19 mouse cellular contexts compared by ENCODE assay signal in genomic region chr6:103585667-103586066, GRCm38 (mm10).
"Had no signal": no experiment of that assay in that cellular context is flagged by ENCODE, and none has a peak within 500 bp of the region (broad histone marks: within the 10 kb centered on the region; RNA-seq: fewer than 3 reads in every experiment).

No protein-coding gene starts in this region.

- H3K9me3 ChIP-seq: limb, embryonic 10.5 days; limb, embryonic 13.5 days; liver, embryonic 12.5 days; liver, embryonic 15.5 days; lung, embryonic 15.5 days; midbrain, embryonic 10.5 days; midbrain, embryonic 15.5 days; neural tube, embryonic 12.5 days; neural tube, embryonic 15.5 days had no signal

- H3K4me3 ChIP-seq: limb, embryonic 10.5 days; limb, embryonic 13.5 days; liver, embryonic 12.5 days; liver, embryonic 15.5 days; lung, embryonic 15.5 days; megakaryocyte, embryonic 14.5 days; midbrain, embryonic 10.5 days; midbrain, embryonic 15.5 days; neural tube, embryonic 12.5 days; neural tube, embryonic 15.5 days had no signal

- H3K4me2 ChIP-seq: limb, embryonic 13.5 days; liver, embryonic 12.5 days; liver, embryonic 15.5 days; lung, embryonic 15.5 days; midbrain, embryonic 15.5 days; neural tube, embryonic 12.5 days; neural tube, embryonic 15.5 days had no signal

- H3K9ac ChIP-seq: limb, embryonic 13.5 days; liver, embryonic 12.5 days; liver, embryonic 15.5 days; lung, embryonic 15.5 days; midbrain, embryonic 15.5 days; neural tube, embryonic 12.5 days; neural tube, embryonic 15.5 days had no signal

- ATAC-seq: liver, embryonic 12.5 days; midbrain, embryonic 15.5 days had no signal

- H3K4me1 ChIP-seq: limb, embryonic 10.5 days; limb, embryonic 13.5 days; liver, embryonic 12.5 days; liver, embryonic 15.5 days; lung, embryonic 15.5 days; megakaryocyte, embryonic 14.5 days; midbrain, embryonic 10.5 days; midbrain, embryonic 15.5 days; neural tube, embryonic 12.5 days; neural tube, embryonic 15.5 days had no signal

- H3K36me3 ChIP-seq: limb, embryonic 10.5 days; limb, embryonic 13.5 days; liver, embryonic 12.5 days; liver, embryonic 15.5 days; lung, embryonic 15.5 days; midbrain, embryonic 10.5 days; midbrain, embryonic 15.5 days; neural tube, embryonic 12.5 days; neural tube, embryonic 15.5 days had no signal

- H3K27ac ChIP-seq: limb, embryonic 10.5 days; limb, embryonic 13.5 days; liver, embryonic 12.5 days; liver, embryonic 15.5 days; lung, embryonic 15.5 days; midbrain, embryonic 10.5 days; midbrain, embryonic 15.5 days; neural tube, embryonic 12.5 days; neural tube, embryonic 15.5 days had no signal

- H3K27me3 ChIP-seq: limb, embryonic 13.5 days; liver, embryonic 12.5 days; liver, embryonic 15.5 days; lung, embryonic 15.5 days; megakaryocyte, embryonic 14.5 days; midbrain, embryonic 15.5 days; neural tube, embryonic 12.5 days; neural tube, embryonic 15.5 days had no signal

- DNase-seq: kidney, adult 9 months; kidney, postnatal 14 days; kidney, postnatal 4 days; liver; lung, adult 18-20 months; lung, postnatal 10 days; lung, postnatal 36 days; thymus, adult 18-20 months; thymus, postnatal 36 days had no signal
